Mouse (Mus musculus): ENCODE measurements around the gene Ncor2.
A peak's percentile ranks its signal among the peaks of the same experiment; 100 is the strongest.
"Not testable (repeated sequence)": the region's sequence is repeated elsewhere in the genome, so short reads cannot be mapped to it uniquely, and the experiment has no call there.

Gene Ncor2

DNA sequence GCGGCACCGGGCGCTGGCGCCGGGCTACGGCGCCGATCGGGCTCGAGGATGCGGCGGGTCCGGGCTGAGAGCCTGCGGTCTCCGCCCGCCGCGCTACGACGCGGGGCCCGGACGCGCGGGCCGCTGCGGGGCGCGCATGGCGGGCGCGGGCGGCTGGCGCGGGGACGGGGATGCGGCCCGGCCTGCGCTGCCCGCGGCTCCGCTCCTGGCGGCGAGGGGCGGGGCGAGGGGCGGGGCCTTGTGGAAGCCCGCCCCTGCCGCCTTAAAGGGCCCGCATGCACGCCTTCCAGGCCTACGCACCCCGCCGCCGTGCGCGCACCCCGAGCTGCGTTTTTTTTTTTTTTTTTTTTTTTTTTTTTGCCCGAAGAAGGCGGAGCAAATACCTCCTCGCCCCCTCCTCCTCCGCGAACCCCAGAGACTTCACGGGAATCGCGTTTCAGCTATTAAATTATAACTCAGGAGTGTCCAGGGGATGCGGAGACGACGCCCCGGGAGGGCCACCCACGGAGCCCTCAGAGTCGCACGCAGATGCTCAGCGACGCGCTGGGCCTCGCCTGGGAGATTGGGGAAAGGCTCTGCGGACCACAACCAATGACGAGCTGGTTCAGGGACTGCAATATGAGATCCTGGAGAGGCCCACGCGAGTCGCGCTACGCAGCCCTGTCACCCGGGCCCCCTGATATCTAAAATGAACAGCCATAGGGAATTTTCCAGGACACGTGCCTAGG lies at the start of gene Ncor2:
Ncor2 (minus strand) TSS at position 213 of the 728 bp plus-strand sequence.
- DNase-seq (ENCODE audit: low read depth, low spot score): peak; percentile 95

- no peak for DNase-seq (ENCODE audit: low read depth, low spot score)
Observed at GRCm38 (mm10) chr5:125227699-125228098, 48.7 kb upstream of the Ncor2 start.

DNA sequence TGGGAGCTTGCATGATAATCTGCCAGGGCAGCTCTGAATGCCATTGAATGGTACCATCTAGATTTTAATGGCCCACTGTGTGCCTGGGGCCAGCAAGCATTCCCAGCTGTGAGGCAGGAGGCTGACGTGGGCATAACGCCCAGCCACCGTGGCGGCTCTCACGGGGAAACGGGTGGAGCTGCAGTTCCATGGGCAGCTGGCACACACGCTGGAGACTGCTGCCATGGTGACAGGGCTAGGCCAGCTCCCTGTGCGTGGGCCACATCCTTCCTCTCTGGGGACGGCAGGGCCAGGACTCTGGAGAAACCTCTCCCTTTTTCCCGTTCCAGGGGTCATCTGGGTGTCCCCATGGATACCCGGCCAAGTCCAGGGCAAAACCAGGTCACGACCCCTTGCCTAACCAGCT lies 47.2 kb upstream of the Ncor2 start:
- DNase-seq (ENCODE audit: low read depth, low spot score): peak; percentile 95

DNA sequence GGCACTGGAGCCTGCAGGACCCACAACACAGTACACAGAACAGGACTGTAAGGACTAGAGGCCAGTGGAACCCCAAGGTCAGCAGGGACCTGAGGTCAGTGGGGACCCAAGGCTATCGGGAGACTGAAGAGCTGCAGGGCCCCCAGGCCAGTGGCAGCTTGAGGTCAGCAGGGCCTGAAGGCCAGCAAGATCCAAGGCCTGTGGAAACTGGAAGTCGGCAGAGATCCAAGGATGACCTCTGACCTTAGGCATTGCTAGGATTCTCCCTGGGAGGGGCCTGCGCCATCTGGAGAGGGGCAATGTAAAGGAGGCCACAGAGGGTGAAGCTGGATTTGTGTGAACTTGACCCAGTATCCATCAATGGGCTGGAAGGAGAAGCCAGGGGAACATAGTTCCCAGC lies 45.9 kb upstream of the Ncor2 start:
- DNase-seq (ENCODE audit: low read depth, low spot score): no peak

DNA sequence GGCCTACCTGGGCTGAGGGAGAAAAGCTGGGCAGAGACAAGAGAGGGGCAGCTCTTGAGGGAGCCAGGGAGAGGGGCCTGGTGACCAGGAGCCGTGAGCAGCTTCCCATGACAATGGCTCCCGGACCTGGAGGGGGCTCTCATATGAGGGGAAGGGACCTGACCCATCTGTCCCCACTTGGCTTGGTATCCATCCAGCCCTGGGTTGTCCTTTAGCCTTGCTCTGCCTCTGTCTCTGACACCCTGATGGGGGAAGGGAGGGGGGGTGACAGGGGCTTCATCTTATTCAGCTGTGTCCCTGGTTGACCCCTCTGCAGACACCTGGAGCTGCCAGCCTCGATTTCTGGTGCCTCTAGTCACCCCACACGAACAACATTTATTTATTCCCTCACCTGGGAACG lies 44.9 kb upstream of the Ncor2 start:
- no peak for DNase-seq (ENCODE audit: low read depth, low spot score)

DNA sequence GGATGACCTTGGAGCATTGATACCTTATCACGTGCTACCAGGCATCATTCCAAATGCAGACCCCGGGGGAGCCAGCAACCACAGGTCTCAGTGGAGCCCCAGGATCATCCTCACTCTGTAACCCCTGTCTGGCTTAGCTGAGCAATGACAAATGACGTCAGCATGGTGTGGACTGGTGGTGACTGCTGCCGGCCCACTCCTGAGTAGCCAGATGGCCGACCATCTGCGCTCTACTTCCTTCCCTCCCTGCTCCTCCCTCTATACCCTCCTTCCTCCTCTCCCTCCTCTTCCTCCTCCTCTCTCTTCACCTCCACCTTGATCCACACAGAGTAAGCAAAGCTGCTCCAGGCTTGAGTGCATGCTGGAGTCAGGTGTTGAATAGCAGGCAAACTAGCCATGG lies 43.7 kb upstream of the Ncor2 start:
- peak; percentile 96 for DNase-seq (ENCODE audit: low read depth, low spot score)

- DNase-seq (ENCODE audit: low read depth, low spot score): peak; percentile 95
Observed at GRCm38 (mm10) chr5:125221868-125222267, 42.8 kb upstream of the Ncor2 start.

GRCm38 (mm10) chr5:125217426-125218170 lies 38.6 kb upstream of the Ncor2 start:
- DNase-seq (ENCODE audit: low read depth, low spot score): peak; percentile 54

- peak; percentile 97 for DNase-seq (ENCODE audit: low read depth, low spot score)
Observed at GRCm38 (mm10) chr5:125215930-125216459, 37.0 kb upstream of the Ncor2 start.

- DNase-seq (ENCODE audit: low read depth, low spot score): peak; percentile 77
Observed at GRCm38 (mm10) chr5:125215346-125215929, 36.4 kb upstream of the Ncor2 start.

GRCm38 (mm10) chr5:125214064-125214463 lies 35.0 kb upstream of the Ncor2 start:
- DNase-seq (ENCODE audit: low read depth, low spot score): no peak

- DNase-seq (ENCODE audit: low read depth, low spot score): not testable (repeated sequence)
Observed at GRCm38 (mm10) chr5:125204910-125205309, 25.9 kb upstream of the Ncor2 start.

DNA sequence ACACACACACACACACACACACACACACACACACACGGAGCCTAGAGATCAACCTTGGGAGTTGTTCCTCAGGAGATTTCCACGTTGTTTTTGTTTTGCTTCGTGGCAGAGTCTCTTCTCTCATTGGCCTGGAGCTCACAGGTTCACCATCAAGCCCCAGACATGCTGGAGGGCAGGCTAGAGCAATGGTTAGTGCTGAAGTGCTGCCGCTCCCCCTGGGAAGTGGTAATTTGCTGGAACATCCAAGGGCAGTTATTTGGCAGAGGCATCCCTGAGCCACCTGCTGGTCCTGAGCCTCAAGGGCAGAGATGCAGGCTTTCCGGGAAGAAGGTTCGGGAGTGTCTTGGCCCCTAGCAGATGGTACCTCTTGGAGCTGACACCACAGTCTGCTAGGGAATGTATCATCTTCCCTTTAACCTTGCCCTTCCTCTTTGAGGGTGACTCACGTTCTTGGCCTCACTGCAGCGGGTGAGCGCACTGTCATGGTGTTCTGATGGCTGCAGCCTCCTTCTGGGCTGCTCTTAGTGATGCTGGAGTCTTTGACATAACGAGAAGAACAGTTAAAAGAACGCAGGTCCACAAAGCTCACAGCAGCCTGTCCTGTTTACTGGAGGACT lies 25.3 kb upstream of the Ncor2 start:
- DNase-seq (ENCODE audit: low read depth, low spot score): no peak

GRCm38 (mm10) chr5:125203759-125204158 lies 24.7 kb upstream of the Ncor2 start:
- peak; percentile 87 for DNase-seq (ENCODE audit: low read depth, low spot score)

DNA sequence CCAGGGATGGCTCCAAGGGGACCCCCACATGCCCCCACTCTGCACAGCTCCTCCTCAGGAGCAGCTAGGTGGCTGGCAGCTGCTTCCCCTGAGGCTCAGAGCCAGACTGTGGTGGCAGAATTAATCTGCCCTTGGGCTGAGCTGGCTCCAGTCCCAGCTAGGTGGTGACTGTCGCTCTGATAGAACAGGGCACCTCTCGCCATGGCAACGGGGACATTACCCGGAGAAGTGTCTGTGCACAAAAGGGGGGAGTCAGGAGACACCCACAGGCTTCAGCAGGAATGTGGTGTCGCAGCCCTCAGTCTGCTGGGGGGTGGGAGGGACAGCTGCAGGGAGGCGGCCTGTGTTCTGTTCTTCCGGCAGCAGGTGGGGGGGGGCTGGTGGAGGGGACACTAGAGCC lies 24.1 kb upstream of the Ncor2 start:
- peak; percentile 94 for DNase-seq (ENCODE audit: low read depth, low spot score)

GRCm38 (mm10) chr5:125202100-125202499 lies 23.1 kb upstream of the Ncor2 start:
- DNase-seq (ENCODE audit: low read depth, low spot score): peak; percentile 53

DNA sequence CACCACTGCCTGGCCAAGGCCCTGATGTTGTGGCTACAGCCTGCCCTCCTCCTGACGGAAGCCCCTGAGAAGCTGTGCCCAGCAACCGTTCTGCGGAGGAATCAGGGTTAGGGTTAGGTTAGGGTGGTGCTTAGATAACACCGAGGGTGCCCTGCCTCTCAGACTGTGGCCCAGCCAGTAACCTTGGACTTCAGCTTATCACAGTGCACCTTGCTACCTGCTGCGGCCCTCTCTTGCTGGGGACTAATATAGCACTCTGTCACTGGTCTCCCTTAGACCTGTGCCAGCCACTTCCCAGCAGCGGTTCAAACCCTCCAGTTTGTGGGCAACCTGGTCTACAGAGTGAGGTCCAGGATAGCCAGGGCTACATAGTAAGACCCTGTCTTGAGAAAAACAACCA lies 20.1 kb upstream of the Ncor2 start:
- DNase-seq (ENCODE audit: low read depth, low spot score): no peak

DNA sequence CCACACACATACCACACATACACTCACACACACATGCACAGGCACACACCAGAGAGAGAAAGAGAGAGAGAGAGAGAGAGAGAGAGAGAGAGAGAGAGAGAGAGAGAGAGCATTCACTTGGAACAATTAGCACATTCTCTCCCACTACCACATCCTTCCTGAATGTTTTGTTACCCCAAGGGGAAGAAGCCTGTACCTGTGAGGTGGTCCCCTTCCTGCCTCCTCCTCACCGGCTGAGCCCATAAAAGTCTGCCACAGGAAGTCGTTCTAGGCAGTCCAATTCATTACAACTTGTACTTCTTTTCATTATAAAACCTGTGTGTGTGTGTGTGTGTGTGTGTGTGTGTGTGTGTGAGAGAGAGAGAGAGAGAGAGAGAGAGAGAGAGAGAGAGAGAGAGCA lies 18.3 kb upstream of the Ncor2 start:
- not testable (repeated sequence) for DNase-seq (ENCODE audit: low read depth, low spot score)

DNA sequence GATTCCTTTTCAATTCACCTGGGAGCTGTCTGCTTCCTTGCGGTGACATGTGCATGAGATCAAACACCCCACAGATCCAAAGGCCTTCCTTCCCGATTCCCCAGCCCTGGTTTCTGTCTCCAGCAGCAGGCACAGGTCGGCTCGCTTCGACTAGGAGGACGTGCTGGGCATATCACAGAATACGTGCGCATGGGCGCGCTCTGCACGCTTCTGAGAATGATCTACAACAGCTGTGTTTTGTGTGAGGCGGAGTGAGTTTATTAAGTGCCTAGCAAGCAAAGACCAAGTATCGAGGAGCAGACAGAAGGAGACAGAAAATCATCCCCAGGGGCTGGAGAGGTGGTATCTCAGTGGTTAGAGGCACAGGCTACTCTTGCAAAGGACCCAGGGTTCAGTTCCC lies 17.0 kb upstream of the Ncor2 start:
- no peak for DNase-seq (ENCODE audit: low read depth, low spot score)

DNA sequence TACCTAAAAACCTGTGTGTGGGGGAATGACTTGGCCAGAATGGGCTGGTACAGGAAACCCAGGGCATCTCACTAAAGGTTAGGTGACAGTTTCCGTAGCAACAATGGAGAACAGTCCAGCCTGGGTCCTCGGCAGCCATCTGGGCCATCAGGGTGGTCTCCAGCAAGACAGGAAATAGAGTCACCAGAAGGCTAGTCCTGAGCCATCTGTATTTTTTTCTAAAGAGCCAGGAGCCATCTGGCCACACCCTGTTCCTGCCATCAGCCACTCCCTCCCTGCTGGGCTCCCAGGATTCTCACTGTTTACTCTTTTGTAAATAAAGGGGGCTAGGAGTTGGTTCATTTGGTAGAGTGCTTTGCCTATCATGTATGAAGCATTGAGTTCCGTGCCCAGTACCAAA lies 16.1 kb upstream of the Ncor2 start:
- DNase-seq (ENCODE audit: low read depth, low spot score): no peak

DNA sequence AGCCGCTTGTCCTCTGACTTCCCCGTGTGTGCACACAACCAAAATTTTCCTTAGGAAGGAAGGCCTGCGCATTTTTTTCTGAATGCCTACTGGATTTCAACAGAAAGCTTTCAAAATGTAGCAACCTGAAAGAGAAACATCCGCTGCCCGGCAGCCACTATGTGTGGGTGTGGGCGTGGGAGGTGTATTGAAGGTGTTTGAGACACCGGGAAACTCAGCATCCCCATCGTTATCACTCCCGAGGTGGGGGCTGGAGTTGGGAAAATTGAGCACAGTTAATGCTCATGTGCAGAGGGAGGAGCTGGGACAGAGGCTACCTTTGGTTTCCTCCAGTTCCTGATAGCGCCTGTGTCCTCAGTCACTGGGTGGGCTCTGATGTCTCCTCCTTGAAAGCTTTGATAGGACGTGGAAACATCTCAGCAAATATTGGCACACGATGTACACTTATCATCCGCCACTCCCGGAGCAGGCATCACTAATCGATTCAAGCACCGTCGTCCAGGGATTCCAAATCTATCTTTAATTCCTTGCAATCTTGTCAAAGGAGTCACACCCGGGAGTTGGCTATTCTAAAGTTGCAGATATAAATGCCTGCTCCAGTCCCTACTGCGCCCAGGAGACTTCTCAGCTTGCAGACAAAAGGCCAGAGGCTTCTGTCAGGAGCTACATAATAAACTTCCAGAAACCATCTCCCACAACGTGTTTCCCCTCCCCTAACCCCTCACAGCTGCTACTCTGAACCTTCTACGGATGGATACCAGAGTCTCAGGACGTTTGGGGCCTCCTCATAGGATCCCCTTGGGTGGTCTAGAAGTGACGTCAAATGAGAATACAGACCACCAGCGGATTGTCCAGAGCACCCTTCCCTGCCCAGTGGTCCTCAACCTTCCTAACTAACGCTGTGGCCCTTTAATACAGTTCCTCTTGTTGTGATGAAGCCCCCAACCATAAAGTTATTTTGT lies 14.7 kb upstream of the Ncor2 start:
- DNase-seq (ENCODE audit: low read depth, low spot score): peak; percentile 59
